Mouse (Mus musculus) cerebellum, adult 2 months (tissue): Measurements from ENCODE around the gene Tmem33. TPM values are rescaled to one million over a fixed set of nuclear protein-coding genes. Genes with fewer than 3 reads are reported as not detected.
A peak's percentile ranks its signal among the peaks of the same experiment; 100 is the strongest.

Source experiments
- DNase-seq, 2 experiments: peaks; one replicate each; pipeline ENCODE4 v3.0.0; 2021
- H3K27ac ChIP-seq: fragments of 200-500 bp; 2 replicates; pipeline ENCODE4 v1.5.1; 2012; ENCODE audit warnings: low read length, control low read depth, inconsistent platforms; ENCODE audit not compliant: insufficient read depth
- H3K27me3 ChIP-seq: fragments of 200-500 bp; 2 replicates; pipeline ENCODE4 v1.6.1; 2012; ENCODE audit warnings: inconsistent platforms, mild to moderate bottlenecking, low read length, moderate library complexity; ENCODE audit not compliant: control insufficient read depth, insufficient read depth
- H3K4me1 ChIP-seq: fragments of 200-500 bp; 2 replicates; pipeline ENCODE4 v1.6.1; 2011; ENCODE audit warnings: low read length; ENCODE audit not compliant: control insufficient read depth, insufficient read depth
- H3K4me3 ChIP-seq: fragments of 200-500 bp; replicated peaks from 2 replicates; pipeline ENCODE3; 2011; ENCODE audit warnings: mild to moderate bottlenecking, low read depth, low read length, control low read depth; ENCODE audit not compliant: insufficient read depth
- CTCF ChIP-seq: fragments of 200-500 bp; IDR thresholded peaks from 2 replicates; pipeline ENCODE4 v1.5.1; 2011; ENCODE audit warnings: low read depth, mild to moderate bottlenecking, control low read depth, low read length, moderate library complexity, borderline replicate concordance; ENCODE audit not compliant: insufficient read depth
- POLR2A ChIP-seq: fragments of 200-500 bp; IDR thresholded peaks from 2 replicates; pipeline ENCODE4 v1.6.1; 2011; ENCODE audit warnings: low read length, control low read depth, borderline replicate concordance; ENCODE audit not compliant: insufficient read depth
- WGBS: fragments of 180-500 bp; shearing (Covaris S2); methylation state at CpG from one replicate; pipeline ENCODE4 v1.1.7; 2018; 5-methylcytosine and 5-hydroxymethylcytosine counted together
- polyA plus RNA-seq: library from polyadenylated mRNA; depleted of rRNA; stranded (reverse); fragments of >200 nt; gene quantifications from 2 replicates; pipeline ENCODE4 v1.2.3, GENCODE M21; 2012; rRNA removed

Tmem33 gene
- 61.1 and 64.2 TPM in 2 replicates for polyA plus RNA-seq

DNA sequence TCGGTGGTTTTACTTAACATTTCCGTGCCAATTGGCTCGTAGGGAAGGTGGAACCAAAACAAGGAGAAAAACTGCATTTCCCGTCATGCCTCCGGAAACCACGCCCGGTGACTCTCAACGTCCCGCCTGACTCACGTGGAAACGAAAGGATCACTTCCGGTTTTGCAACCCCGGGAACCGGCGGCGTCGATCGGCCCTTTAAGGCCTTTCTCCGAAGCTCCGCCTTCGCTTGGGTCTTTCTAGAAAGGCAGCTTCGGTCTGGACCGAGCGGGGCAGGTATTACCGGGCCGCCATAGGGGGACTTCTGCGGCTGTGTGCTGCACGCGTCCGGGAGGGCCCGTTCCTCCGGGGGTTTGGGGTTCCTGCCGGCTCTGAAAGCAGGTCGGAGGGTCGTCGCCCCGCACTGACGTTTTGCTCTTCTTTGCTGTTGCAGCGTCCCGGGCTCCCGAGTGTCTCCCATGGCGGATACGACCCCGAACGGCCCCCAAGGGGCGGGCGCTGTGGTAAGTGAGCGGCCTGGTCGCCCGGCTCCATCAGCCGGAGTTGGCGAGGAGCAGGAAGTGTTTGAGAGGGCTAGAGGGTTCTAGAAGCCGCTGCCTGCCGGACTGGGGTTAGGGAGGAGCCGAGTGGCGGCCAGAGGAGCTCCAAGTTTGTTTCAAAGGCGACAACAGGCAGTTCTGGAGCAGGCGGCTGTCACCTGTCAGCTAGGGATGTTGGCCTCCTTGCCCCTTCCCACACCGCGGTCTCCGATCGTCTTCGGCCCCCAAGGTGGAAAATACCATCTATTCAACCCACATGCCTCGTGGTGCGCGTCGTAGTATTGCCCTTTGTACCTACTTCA lies at the start of gene Tmem33:
Gene Tmem33 (plus strand): TSS at position 35 of the 841 bp plus-strand sequence.
- peak within 1 kb of the TSS; percentile 73 for H3K4me3 ChIP-seq
- TF ChIP-seq CTCF (no peak), POLR2A (peak; percentile 67; the same call in 1 of the 2 replicates)
- WGBS: under 1% methylated on average over 67 of the region's 67 CpGs
- no peaks in the 10 kb centered on the region for H3K4me1 ChIP-seq
- DNase-seq: peak; percentile 91 to 94
- H3K27ac ChIP-seq: peak within 1 kb of the TSS; percentile 75
- H3K27me3 ChIP-seq: no peaks in the 10 kb centered on the region

DNA sequence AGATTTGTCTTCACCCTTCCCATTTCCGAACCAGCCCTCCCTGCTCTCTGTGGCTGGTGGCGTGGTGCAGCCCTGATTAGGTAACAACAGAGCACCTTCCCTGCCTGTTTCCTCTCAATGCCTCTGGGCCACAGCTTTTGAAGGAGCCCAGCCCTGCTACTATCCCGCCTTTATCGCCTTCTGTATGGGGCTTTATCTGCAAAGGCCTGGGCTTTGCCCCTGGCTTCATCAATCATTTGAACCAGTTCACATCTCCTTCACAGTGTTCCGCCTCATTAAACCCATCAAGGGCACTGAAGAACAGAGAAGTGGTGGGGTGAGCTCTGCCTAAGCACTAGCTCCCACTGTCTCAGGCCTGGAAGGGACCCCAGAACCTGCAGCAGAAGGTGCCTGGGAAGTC lies 47.2 kb upstream of the Tmem33 start:
- Histone ChIP-seq H3K4me1 (no peaks in the 10 kb centered on the region), H3K4me3 (no peak overlapping the region), H3K27ac (no peak overlapping the region), H3K27me3 (peaks cover 4% of the 10 kb centered on the region; the same call in 1 of the 2 replicates)
- no peak for TF ChIP-seq POLR2A
- no peak for TF ChIP-seq CTCF
- WGBS: 63% methylated on average over 5 of the region's 5 CpGs
- DNase-seq: no peak

DNA sequence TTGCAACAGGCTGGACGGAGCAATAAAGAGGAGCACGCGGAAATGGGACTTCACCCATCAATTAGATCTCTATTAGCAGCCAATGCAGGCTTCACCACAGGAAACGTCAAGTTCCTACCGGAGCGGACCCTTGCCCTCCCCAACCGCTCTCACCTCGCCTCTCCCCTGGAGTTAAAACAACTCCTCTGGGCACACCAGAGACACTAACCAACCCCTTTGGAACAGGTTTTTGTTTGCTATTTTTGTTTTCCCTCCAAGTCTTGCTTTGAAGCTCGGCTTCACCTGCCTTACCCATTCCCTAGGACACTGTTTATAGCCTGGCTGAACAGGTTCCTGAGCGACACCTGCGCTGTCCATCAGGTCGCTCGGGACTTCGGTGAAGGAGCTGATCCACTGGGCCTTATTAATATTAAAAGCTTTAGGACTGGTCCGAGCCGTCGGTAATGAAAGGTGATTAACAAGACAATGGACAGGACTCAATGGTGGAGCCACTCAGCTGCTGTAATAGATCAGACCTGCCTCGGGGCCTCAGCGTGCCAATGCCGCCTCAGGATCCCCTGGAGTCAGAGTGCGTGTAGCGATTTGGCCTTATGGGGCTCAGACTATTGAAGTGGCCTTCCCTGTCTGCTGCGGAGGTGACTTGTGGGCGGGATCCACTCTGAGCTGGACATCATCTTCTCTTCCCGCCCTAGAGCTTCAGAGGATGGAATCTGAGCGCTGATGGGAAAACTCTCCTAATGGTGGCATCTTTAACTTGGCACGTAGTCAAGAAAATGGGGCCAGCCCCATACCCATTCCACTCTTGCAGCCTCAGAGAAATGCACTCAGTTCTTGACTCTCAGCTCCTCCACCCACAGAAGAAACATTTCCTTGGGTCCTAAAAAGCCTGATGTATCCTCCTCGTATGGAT lies 45.0 kb upstream of the Tmem33 start:
- Histone ChIP-seq H3K27ac (no peak overlapping the region), H3K27me3 (peaks cover 4% of the 10 kb centered on the region; the same call in 1 of the 2 replicates), H3K4me1 (no peaks in the 10 kb centered on the region), H3K4me3 (no peak overlapping the region)
- 3% methylated on average over 28 of the region's 28 CpGs for WGBS
- no peak for TF ChIP-seq CTCF
- no peak for TF ChIP-seq POLR2A
- no peak for DNase-seq

DNA sequence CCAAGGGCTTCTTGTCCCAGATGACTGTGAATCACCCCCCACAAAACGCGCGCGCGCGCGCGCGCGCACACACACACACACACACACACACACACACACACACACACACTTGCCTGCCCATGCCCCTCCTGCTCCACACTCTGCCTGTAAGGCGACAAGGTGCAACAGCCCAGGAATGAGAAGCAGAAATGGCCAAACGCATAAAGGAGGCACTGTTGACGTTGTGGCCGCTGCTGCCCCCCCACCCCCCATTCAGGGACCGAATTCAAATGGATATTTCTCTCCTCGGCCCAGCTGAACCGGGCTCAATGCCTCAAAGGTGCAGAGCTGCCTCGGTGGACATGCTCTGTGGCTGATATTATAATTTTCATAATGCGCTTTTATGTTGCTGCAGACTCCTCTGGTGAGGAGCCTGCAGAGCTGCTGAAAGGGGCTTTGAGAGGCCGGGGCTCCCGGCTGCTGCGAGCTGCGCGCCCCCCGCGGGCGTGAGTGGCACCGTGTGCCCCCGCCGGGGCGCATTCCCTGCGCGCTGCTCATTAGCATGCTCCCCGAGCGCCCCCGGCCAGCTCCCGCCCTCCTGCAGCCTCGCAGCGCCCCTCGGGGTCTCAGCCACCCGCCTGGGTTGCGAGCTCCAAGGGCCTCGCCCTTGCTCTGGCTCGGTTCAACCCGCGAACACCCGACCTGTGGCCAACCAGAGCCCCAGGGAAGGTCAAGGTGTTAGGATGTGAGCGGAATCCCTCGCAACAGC lies 44.2 kb upstream of the Tmem33 start:
- Histone ChIP-seq H3K27me3 (peaks cover 4% of the 10 kb centered on the region; the same call in 1 of the 2 replicates), H3K27ac (no peak overlapping the region), H3K4me3 (no peak overlapping the region), H3K4me1 (no peaks in the 10 kb centered on the region)
- TF ChIP-seq POLR2A (no peak), CTCF (no peak)
- 1% methylated on average over 49 of the region's 49 CpGs for WGBS
- DNase-seq: no peak

DNA sequence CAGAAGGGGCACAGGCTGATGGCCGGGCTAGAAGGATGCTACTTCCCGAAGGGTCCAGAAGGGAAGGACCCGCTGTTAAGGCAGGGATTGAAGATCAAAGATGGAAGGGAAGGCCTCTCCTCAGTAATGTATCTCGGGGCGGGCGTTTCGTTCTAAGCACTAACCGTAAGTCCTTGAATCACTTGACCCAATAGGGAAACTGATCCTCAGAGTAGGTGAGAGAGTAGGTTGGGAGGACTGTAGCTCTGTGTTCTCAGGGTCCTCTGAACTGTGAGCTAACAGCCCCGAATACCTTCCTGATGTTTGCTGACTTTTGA lies 43.6 kb upstream of the Tmem33 start:
- TF ChIP-seq POLR2A: no peak
- TF ChIP-seq CTCF: no peak
- no peak for DNase-seq
- no peaks in the 10 kb centered on the region for H3K4me1 ChIP-seq
- peaks cover 4% of the 10 kb centered on the region; the same call in 1 of the 2 replicates for H3K27me3 ChIP-seq
- WGBS: 3% methylated on average over 9 of the region's 9 CpGs
- H3K27ac ChIP-seq: no peak overlapping the region
- no peak overlapping the region for H3K4me3 ChIP-seq

DNA sequence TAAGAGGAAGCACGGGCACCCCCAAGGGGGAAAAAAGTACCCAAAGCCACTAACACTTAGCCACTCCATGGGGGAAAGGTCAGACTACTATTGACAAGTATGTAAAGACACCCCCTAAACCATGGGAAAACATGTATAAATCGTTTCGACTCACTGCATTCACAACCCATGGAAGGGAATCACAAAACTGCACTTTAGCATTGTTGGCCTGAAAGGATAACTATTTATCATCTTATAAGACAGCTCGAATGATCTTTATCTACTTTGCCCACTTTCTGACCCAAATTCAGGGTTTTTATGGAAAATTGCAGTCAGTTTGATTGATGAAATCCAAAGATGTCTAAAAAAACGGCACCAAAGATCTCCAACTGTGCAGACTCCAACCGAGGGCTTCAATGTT lies 38.5 kb upstream of the Tmem33 start:
- 6% methylated on average over 6 of the region's 6 CpGs for WGBS
- Histone ChIP-seq H3K4me1 (no peaks in the 10 kb centered on the region), H3K27ac (no peak overlapping the region), H3K27me3 (peaks cover 11% of the 10 kb centered on the region; the same call in 1 of the 2 replicates), H3K4me3 (no peak overlapping the region)
- DNase-seq: no peak
- TF ChIP-seq CTCF (no peak), POLR2A (no peak)
